8 mouse cellular contexts compared by ENCODE assay signal in the genomic region with DNA sequence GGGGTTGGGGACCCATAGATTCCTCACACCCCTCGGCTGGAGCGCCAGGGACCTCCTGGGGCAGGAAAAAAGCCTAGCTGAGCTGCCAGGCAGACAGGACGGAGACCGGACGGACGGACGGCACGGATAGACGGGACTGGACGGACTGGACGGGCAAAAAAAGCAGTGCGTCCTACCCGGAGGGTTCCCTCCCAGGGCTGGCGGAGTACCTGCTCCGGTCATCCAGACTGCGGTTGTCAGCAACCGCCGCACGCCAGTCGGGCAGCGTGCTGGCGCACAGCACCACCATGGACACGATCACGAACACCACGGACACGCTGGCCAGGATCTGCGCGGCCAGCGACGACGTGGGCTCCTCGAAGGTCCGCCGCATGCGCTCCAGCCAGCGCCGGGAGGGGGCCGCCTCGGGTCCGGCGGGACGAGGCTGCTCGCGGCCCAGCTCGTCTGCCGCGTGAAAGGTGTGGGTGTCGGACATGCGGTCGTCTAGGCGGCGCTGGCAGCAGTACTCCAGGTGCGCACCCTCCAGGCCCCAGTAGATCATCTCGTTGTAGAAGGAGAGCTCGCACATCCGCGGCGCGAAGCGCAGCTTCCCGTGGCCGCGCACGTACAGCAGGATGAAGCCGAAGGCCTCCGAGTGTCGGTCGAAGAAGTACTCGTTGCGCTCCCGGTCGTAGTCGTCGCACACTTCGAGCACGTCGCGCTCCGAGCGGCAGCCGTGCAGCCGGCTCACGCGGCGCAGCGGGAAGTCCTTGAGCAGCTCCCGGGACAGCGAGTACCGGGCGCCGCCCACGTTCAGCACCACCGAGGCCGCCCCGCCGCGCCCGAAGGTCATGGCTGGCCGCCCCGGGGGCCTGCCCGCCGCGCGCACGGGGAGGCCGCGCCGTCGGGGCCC. TPM values are rescaled to one million over a fixed set of nuclear protein-coding genes. Genes with fewer than 3 reads are reported as not detected.
DNase-seq lines count a peak whose midpoint lies in the region; ATAC-seq and TF ChIP-seq lines count a peak whose summit lies in the region.

No protein-coding gene starts in this region.

- no peak overlapping the region for H3K27ac ChIP-seq in heart, postnatal 0 days (ENCODE audit: low read depth)

- peak; percentile 7 for DNase-seq in gastrocnemius, postnatal 14 days
- DNase-seq in gastrocnemius, postnatal 25 days: no peak
- peak; percentile 53 for DNase-seq in brain, embryonic 14.5 days (ENCODE audit: low read depth)
- no peak for DNase-seq in heart, postnatal 0 days (ENCODE audit: low spot score)
- DNase-seq in kidney, postnatal 4 days: peak; percentile 48 to 65
- DNase-seq in lung, postnatal 36 days: peak; percentile 18
- DNase-seq in retina, postnatal 1 day: peak; percentile 45
- DNase-seq in urinary bladder, postnatal 25 days (ENCODE audit: low spot score): peak; percentile 16

- no peak for TF ChIP-seq EP300 in heart, postnatal 0 days (IDR thresholded peaks at IDR 0.05; ENCODE audit: low read depth)

- intact Hi-C loops in gastrocnemius, postnatal 14 days (cut with DNase I; ENCODE audit: low total_unique reads): loop anchor here (5.0 to 10.0 kb wide), 4 partner anchors 104 to 606 kb away; partner anchors contain the start of gene Haao

- 1% methylated on average over 95 of the region's 109 CpGs for WGBS in heart, postnatal 0 days

- H3K4me2 ChIP-seq in heart, postnatal 0 days (ENCODE audit: low read depth, low read length): peak overlapping the region; percentile 90

- peak; percentile 55 for ATAC-seq in heart, postnatal 0 days (ENCODE audit: insufficient read depth, low read depth)

- TF ChIP-seq POLR2A in brain, embryonic 14.5 days (IDR thresholded peaks at IDR 0.05; ENCODE audit: borderline replicate concordance, extremely low read depth, insufficient read depth, insufficient read length, poor library complexity, severe bottlenecking): no peak

- H3K36me3 ChIP-seq in heart, postnatal 0 days (replicated peaks; ENCODE audit: control insufficient read depth, insufficient read depth, low read length): no peaks in the 10 kb centered on the region

- no peaks in the 10 kb centered on the region for H3K9me3 ChIP-seq in heart, postnatal 0 days (replicated peaks; ENCODE audit: control insufficient read depth, low read length)

- H3K4me1 ChIP-seq in heart, postnatal 0 days (ENCODE audit: control insufficient read depth, insufficient read depth): peaks cover 16% of the 10 kb centered on the region

- no peak for TF ChIP-seq CTCF in brain, embryonic 14.5 days (IDR thresholded peaks at IDR 0.05; ENCODE audit: borderline replicate concordance, extremely low read depth, insufficient read depth, insufficient read length)
- no peak for TF ChIP-seq CTCF in heart, postnatal 0 days (IDR thresholded peaks at IDR 0.05; ENCODE audit: low read depth)

- H3K27me3 ChIP-seq in heart, postnatal 0 days (ENCODE audit: control insufficient read depth, insufficient read depth, low read length): peaks cover 66% of the 10 kb centered on the region

- peak overlapping the region; percentile 58 for H3K4me3 ChIP-seq in heart, postnatal 0 days (ENCODE audit: low read depth, low read length)

- no peak overlapping the region for H3K9ac ChIP-seq in heart, postnatal 0 days (replicated peaks; ENCODE audit: low read depth, low read length)

RNA-seq across cellular contexts. Expression of gene Kcng3, which starts 0.7 kb away (rescaled TPM):
- total RNA-seq in gastrocnemius, postnatal 14 days (2021): not detected
- not detected for total RNA-seq in gastrocnemius, postnatal 25 days (2021)
- polyA plus RNA-seq in brain, embryonic 14.5 days (2012; rRNA removed): 0.37 and 0.62 TPM in 2 replicates
- not detected in 2 replicates for total RNA-seq in heart, postnatal 0 days (2014; rRNA removed; ENCODE audit: low replicate concordance)
- not detected in 2 replicates for polyA plus RNA-seq in heart, postnatal 0 days (2015; fragmentation: Nextera tagmentation; extraction: Ambion mirVana)

Comparison
In these comparisons a context has a peak if more than half of its experiments do, and no peak if none do; other contexts are left out.
1. DNase-seq: peak in gastrocnemius, postnatal 14 days (single experiment), brain, embryonic 14.5 days (single experiment), kidney, postnatal 4 days (2 of 2), lung, postnatal 36 days (single experiment), retina, postnatal 1 day (single experiment) and urinary bladder, postnatal 25 days (single experiment); none in gastrocnemius, postnatal 25 days (single experiment) and heart, postnatal 0 days (single experiment).